Mouse (Mus musculus) forebrain, embryonic 13.5 days (tissue): ENCODE data around the gene Hoxd8. TPM values are rescaled to one million over a fixed set of nuclear protein-coding genes. Genes with fewer than 3 reads are reported as not detected.

Source experiments
- ATAC-seq: fragments of 200-750 bp; cut with Nextera tagmentation; 2 replicates; pipeline ENCODE4 v1.8.0; 2017
- H3K27ac ChIP-seq: fragments of 300-500 bp; sonication (generic); 2 replicates; pipeline ENCODE4 v1.5.1; 2015; ENCODE audit warnings: inconsistent platforms, mild to moderate bottlenecking, moderate library complexity
- H3K27me3 ChIP-seq: fragments of 300-500 bp; sonication (generic); 2 replicates; pipeline ENCODE4 v1.6.1; 2015; ENCODE audit warnings: mild to moderate bottlenecking, inconsistent platforms
- H3K36me3 ChIP-seq: fragments of 300-500 bp; sonication (generic); 2 replicates; pipeline ENCODE4 v1.6.1; 2015; ENCODE audit warnings: mild to moderate bottlenecking, inconsistent platforms; ENCODE audit not compliant: poor library complexity, severe bottlenecking
- H3K4me1 ChIP-seq: fragments of 300-500 bp; sonication (generic); 2 replicates; pipeline ENCODE4 v1.6.1; 2015; ENCODE audit warnings: inconsistent platforms
- H3K4me2 ChIP-seq: fragments of 300-500 bp; sonication (generic); 2 replicates; pipeline ENCODE4 v1.6.1; 2015; ENCODE audit warnings: inconsistent platforms, mild to moderate bottlenecking, moderate library complexity
- H3K4me3 ChIP-seq: fragments of 300-500 bp; sonication (generic); 2 replicates; pipeline ENCODE4 v1.5.1; 2015; ENCODE audit warnings: mild to moderate bottlenecking, inconsistent platforms
- H3K9ac ChIP-seq: fragments of 300-500 bp; sonication (generic); 2 replicates; pipeline ENCODE4 v1.6.1; 2015; ENCODE audit warnings: mild to moderate bottlenecking, inconsistent platforms
- H3K9me3 ChIP-seq: fragments of 300-500 bp; sonication (generic); replicated peaks from 2 replicates; pipeline ENCODE4 v1.6.1; 2016; ENCODE audit warnings: inconsistent platforms
- WGBS: fragments of 180-500 bp; shearing (Covaris S2); methylation state at CpG from one replicate; pipeline ENCODE4 v1.1.7; 2015; 5-methylcytosine and 5-hydroxymethylcytosine counted together
- polyA plus RNA-seq: library from polyadenylated mRNA; unstranded; fragments of >200 nt; fragmentation: Nextera tagmentation; extraction: Ambion mirVana; gene quantifications from 2 replicates; pipeline ENCODE4 v1.2.1, GENCODE M21; 2015

Gene Hoxd8
- polyA plus RNA-seq, 1 experiment from 2014 or later = not detected

- no peak overlapping the region for H3K4me2 ChIP-seq
Observed at GRCm38 (mm10) chr2:74689574-74690337, 14.7 kb upstream of the Hoxd8 start.

GRCm38 (mm10) chr2:74690338-74690716 is 14.1 kb upstream of the Hoxd8 start:
- Histone ChIP-seq H3K9me3 (no peaks in the 10 kb centered on the region), H3K36me3 (no peaks in the 10 kb centered on the region), H3K9ac (no peak overlapping the region), H3K4me2 (no peak overlapping the region), H3K27ac (no peak overlapping the region), H3K4me1 (0 out of 2 replicates have a peak, but pooled peaks cover 3% of the 10 kb centered on the region), H3K27me3 (peaks cover 97% of the 10 kb centered on the region), H3K4me3 (no peak overlapping the region)
- 9% methylated on average over 8 of the region's 8 CpGs for WGBS
- ATAC-seq = no peak

More at GRCm38 (mm10) chr2:74689574-74690337, 14.7 kb upstream of the Hoxd8 start:
- Histone ChIP-seq H3K9me3 (no peaks in the 10 kb centered on the region), H3K4me1 (0 out of 2 replicates have a peak, but pooled peaks cover 3% of the 10 kb centered on the region), H3K36me3 (no peaks in the 10 kb centered on the region), H3K27ac (no peak overlapping the region), H3K4me3 (no peak overlapping the region), H3K27me3 (peaks cover 97% of the 10 kb centered on the region), H3K9ac (no peak overlapping the region)
- ATAC-seq = no peak
- WGBS = 1% methylated on average over 24 of the region's 24 CpGs

- Histone ChIP-seq H3K27me3 (peaks cover 98% of the 10 kb centered on the region), H3K9ac (no peak within 1 kb of the TSS), H3K4me3 (0 out of 2 replicates have a peak within 1 kb of the TSS, but pooled peaks have one; percentile 13), H3K9me3 (no peaks in the 10 kb centered on the region), H3K27ac (no peak within 1 kb of the TSS), H3K4me1 (0 out of 2 replicates have a peak, but pooled peaks cover 3% of the 10 kb centered on the region), H3K36me3 (no peaks in the 10 kb centered on the region), H3K4me2 (peak within 1 kb of the TSS; percentile 25; the same call in 1 of the 2 replicates)
- 2% methylated on average over 56 of the region's 56 CpGs for WGBS
- ATAC-seq = peak; percentile 50
Observed at GRCm38 (mm10) chr2:74691022-74691951, 13.1 kb upstream of the Hoxd8 start, which contains the start of gene Hoxd10. Hoxd10 (plus strand) TSS chr2:74691924.

- Histone ChIP-seq H3K27me3 (peaks cover 98% of the 10 kb centered on the region), H3K9ac (no peak overlapping the region), H3K36me3 (no peaks in the 10 kb centered on the region), H3K27ac (no peak overlapping the region), H3K4me2 (no peak overlapping the region), H3K9me3 (no peaks in the 10 kb centered on the region), H3K4me1 (0 out of 2 replicates have a peak, but pooled peaks cover 3% of the 10 kb centered on the region), H3K4me3 (no peak overlapping the region)
- WGBS = 4% methylated on average over 35 of the region's 35 CpGs
- ATAC-seq = no peak
Observed at GRCm38 (mm10) chr2:74691995-74692807, 12.2 kb upstream of the Hoxd8 start.

GRCm38 (mm10) chr2:74692808-74693431 is 11.5 kb upstream of the Hoxd8 start:
- Histone ChIP-seq H3K4me2 (no peak overlapping the region), H3K36me3 (no peaks in the 10 kb centered on the region), H3K9ac (no peak overlapping the region), H3K4me3 (no peak overlapping the region), H3K4me1 (peaks cover 9% of the 10 kb centered on the region), H3K27me3 (peaks cover 98% of the 10 kb centered on the region), H3K9me3 (no peaks in the 10 kb centered on the region), H3K27ac (no peak overlapping the region)
- ATAC-seq = no peak
- under 1% methylated on average over 20 of the region's 20 CpGs for WGBS

- Histone ChIP-seq H3K4me3 (no peak overlapping the region), H3K9me3 (no peaks in the 10 kb centered on the region), H3K36me3 (no peaks in the 10 kb centered on the region), H3K9ac (no peak overlapping the region), H3K4me2 (no peak overlapping the region), H3K4me1 (peaks cover 14% of the 10 kb centered on the region), H3K27ac (no peak overlapping the region), H3K27me3 (peaks cover 98% of the 10 kb centered on the region)
- 5% methylated on average over 4 of the region's 4 CpGs for WGBS
- ATAC-seq = no peak
Observed at GRCm38 (mm10) chr2:74693432-74693827, 11.0 kb upstream of the Hoxd8 start.

- Histone ChIP-seq H3K4me1 (peaks cover 15% of the 10 kb centered on the region), H3K4me3 (no peak overlapping the region), H3K9me3 (no peaks in the 10 kb centered on the region), H3K27me3 (peaks cover 98% of the 10 kb centered on the region), H3K36me3 (no peaks in the 10 kb centered on the region), H3K4me2 (no peak overlapping the region), H3K27ac (no peak overlapping the region), H3K9ac (no peak overlapping the region)
- under 1% methylated on average over 16 of the region's 16 CpGs for WGBS
- ATAC-seq = no peak
Observed at GRCm38 (mm10) chr2:74694066-74694465, 10.3 kb upstream of the Hoxd8 start.

- Histone ChIP-seq H3K9ac (no peak overlapping the region), H3K4me1 (peaks cover 15% of the 10 kb centered on the region), H3K36me3 (no peaks in the 10 kb centered on the region), H3K27ac (no peak overlapping the region), H3K27me3 (peaks cover 99% of the 10 kb centered on the region), H3K9me3 (no peaks in the 10 kb centered on the region), H3K4me2 (no peak overlapping the region), H3K4me3 (no peak overlapping the region)
- 5% methylated on average over 1 of the region's 1 CpGs for WGBS
- no peak for ATAC-seq
Observed at GRCm38 (mm10) chr2:74695383-74695782, 9.0 kb upstream of the Hoxd8 start.

GRCm38 (mm10) chr2:74695813-74696430 is 8.5 kb upstream of the Hoxd8 start:
- Histone ChIP-seq H3K27me3 (peaks cover 100% of the 10 kb centered on the region), H3K36me3 (no peaks in the 10 kb centered on the region), H3K9me3 (no peaks in the 10 kb centered on the region), H3K4me2 (no peak overlapping the region), H3K27ac (no peak overlapping the region), H3K9ac (no peak overlapping the region), H3K4me3 (no peak overlapping the region), H3K4me1 (peaks cover 15% of the 10 kb centered on the region)
- WGBS = 4% methylated on average over 7 of the region's 7 CpGs
- no peak for ATAC-seq

- WGBS = 2% methylated on average over 34 of the region's 34 CpGs
- no peak for ATAC-seq
- Histone ChIP-seq H3K9ac (no peak overlapping the region), H3K27ac (no peak overlapping the region), H3K36me3 (no peaks in the 10 kb centered on the region), H3K9me3 (no peaks in the 10 kb centered on the region), H3K27me3 (peaks cover 100% of the 10 kb centered on the region), H3K4me3 (no peak overlapping the region), H3K4me1 (peaks cover 12% of the 10 kb centered on the region), H3K4me2 (no peak overlapping the region)
Observed at GRCm38 (mm10) chr2:74696442-74697335, 7.7 kb upstream of the Hoxd8 start.
